Mouse (Mus musculus) spleen, adult 12 weeks (tissue): ENCODE data around the gene Btnl9.
A peak's percentile ranks its signal among the peaks of the same experiment; 100 is the strongest.
"Not testable (repeated sequence)": the region's sequence is repeated elsewhere in the genome, so short reads cannot be mapped to it uniquely, and the experiment has no call there.

Source experiments
- DNase-seq: peaks from one replicate; pipeline ENCODE4 v3.0.0; 2022; ENCODE audit warnings: low spot score

Btnl9 gene

DNA sequence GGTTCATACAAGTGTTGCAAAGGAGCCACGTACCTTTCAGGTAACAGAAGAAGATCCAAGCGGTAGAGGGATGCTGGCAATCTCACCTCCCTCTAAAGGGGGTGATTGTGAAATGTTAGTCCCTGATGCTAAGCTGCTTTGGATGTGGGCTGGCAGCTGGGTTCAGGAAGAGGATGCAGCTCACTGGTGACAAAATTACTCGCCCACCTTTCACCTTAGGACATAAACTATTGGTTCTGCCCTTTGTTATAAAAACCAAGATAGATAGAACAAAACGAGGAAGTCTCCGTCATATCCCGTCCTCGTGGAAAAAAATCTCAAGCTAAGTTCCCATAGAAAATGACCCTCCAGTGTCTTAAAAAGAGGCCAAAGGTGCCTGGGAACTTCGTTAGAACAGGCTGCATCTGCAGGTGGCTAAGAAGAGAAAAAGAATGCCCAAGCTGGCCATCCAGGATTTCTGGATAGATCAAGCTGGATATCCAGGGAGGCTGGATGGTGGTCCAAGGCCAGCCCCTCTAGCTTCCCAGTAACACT is at the start of gene Btnl9:
Btnl9 (minus strand) TSS at position 205 of the 534 bp plus-strand sequence.
- no peak for DNase-seq

DNA sequence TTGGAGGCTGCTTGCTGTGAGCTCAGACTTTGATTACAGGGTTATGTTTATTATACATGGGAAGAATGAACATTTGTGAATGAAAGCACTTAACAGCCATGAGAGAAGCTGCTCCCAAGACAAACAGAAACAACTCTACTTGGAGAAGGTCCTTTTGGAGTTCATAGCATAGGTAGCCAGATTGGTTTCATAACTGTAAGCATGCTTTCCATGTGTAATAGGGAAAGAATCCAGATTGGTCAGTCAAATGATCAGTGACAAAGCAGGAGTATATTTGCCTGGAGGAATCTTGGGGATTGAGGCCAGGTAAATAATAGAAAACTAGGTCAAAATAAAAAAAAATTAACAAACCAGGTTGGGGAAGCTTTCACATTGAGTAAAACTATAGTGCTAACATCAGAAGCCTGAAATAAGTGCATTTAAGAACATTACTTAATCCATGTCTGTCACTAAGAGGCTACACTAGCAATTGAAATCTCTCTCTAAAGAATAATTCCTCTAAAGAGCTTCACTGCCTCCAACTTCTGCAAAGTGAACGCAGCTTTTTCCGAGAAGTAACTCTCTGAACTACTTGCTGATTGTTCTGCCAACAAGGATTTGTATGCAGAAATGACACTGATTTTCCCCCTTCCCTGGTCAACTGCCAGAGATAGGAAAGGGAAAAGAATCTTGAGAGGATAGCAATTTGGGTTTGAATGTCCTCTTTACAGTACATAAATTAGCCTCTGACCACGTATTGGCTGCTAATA is 48.7 kb upstream of the Btnl9 start:
- DNase-seq, result no peak

DNA sequence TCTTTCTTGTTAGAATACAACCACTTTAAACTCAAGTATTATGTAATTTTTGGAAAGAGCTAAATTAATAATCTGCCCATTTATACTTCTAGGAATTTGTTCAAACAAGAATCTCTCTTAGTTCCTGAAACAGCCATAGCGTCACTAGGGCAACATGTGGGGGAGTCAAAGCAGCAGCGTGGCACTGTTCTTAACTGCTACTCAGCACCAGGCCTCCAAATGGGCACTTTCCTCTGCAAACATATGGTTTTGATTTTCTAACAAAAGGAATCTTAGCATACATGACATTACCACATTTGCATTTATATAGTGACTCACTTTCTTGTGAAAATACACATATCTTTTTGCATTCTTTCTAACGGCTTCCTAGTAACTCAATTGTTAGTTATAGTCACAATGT is 45.8 kb upstream of the Btnl9 start:
- DNase-seq, result no peak

DNA sequence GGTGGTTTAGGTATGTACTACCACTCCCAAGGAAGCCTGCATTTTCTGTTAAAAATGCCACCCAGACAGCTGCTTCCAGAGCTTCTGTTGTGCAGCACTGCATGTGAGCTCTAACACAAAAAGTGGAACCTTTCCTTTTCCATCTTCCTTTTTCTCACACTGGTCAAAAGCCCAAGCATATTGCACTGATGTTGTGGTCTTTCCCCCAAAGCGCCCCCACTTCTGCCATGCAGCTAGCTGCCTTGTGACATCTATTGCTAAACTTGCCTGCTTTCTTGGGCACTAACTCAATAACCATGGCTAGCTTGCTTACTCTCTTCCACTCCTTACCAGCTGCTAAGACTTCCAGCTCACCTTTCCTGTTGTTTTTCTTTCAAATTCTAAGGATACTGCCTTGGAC is 37.5 kb upstream of the Btnl9 start:
- no peak for DNase-seq

DNA sequence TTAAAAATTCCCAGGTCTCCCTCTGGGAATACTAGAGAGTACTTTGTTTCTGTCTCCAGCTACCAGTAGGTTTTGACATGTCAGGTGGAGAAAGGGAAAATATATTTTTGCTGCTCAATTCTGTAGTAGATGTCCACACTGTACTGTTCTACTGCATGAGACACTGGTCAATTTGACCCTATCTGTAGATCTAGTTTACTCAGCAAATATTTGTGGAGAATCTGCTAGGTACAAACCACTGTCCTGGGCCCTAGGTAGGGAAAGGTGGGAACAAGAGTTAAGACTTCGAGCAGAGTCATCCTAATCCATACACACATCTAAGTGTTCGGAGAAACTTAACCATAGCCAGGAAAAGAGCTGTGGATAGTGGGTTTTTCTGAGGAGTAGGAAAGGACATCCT is 32.3 kb upstream of the Btnl9 start:
- DNase-seq, result no peak

DNA sequence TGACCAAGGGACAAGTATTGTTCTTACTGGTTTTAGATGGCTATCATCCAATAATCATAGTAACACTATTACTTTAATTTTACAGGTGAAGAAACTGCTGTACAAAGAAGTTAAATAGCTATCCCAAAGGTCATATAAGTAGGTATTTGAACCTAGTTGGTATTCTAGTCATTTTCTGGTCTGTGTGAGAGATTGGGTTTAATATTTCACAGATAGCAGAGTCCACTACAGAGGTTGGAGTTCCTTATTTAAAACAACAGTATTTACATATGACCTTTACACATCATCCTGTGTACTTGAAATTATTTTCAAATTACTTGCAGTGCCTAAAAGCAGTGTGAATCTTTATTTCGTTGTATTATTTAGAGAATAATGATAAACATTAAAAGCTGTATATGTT is 26.5 kb upstream of the Btnl9 start:
- no peak for DNase-seq

DNA sequence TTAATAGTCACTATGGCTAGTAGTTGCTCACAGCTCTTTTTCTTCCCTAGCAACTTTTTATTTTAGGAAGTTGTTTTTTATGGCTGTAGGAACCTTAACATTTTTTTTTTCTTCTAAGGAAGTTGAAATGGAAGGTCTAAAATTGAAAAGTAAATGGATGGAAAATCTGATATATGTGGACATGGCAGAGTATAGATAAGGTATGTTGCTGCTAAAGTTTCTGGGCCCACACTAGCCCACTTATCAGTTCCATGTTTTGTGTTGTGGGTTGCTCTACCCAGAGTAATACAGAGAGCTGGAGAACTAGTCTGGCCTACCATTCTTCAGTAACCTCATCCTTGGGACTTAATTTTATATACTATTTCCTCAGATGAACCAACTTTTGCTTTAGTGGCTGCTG is 25.6 kb upstream of the Btnl9 start:
- DNase-seq, result no peak

DNA sequence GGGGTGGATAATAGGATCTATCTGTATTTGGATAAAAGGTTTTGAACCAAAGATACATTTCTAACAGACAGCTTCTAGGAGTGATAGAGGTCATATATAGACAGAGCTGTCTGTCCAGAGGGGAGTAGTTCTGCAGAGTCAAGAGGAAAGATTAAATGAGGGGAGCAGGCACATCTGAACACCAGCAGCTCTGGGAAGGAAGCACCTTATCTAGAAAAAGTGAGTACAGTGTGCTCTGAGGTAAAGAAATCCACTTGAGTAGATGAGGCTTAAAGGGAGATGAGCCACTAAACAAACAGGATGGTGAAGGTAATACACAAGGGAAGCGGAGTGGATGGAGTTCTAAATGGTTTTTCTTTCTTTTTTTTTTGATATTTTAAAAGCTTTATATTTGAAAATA is 20.5 kb upstream of the Btnl9 start:
- no peak for DNase-seq

DNA sequence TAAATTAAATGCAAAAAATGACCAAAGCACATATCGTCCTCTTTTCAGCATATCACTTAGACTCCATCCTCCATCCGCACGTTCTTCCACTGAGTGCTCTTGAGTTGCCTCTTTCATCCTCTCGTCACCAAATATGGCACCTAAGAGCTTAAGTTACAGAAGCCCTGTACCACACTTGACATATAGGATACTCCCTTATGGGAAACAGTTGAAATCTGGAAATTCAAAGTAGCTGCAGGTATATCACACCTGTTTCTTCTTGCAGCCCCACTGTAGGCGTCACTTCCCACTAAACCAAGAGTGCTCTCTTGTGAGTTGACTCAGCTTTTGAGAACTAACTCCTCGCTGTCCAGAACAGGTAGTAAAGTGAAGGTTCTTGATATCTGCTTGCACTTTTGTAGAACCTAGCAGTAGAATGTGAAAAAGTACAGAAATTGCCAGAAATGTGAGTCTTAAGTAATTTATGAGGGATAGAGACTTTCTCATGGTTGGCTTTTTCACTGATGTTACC is 18.2 kb upstream of the Btnl9 start:
- DNase-seq, result no peak

DNA sequence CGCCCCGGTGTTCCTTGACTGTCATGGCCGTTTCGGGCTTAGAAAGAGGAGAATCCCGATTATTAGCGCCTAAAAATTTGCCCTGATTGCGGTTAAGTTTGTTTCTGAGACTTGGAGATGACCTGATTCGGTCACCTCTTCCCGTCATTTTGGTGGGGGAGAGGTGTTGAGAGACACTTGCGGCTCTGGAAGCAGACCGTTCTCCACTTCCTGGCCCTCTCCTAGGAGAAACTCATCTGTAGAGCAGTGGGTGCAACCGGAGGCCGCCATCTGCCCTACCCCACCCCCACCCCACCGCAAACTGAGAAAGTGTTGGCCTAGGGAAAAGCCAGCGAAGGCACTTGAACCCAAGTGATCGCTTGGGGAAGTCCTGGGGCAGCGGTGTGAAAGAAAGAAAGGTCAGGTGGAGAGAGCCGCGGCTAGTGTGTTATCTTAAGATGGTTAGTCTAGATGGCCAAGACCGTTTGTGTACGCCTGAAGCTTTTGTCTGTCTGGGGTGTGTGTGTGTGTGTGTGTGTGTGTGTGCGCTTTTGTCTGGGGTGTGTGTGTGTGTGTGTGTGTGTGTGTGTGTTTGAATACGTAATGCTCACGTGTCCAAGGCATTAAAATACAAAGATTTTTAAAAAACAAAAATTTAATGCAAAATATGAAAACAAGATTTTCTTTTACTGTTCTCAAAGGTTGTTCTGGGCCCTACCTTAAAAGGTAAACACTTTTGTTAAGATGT is 17.0 kb upstream of the Btnl9 start:
- no peak for DNase-seq

DNA sequence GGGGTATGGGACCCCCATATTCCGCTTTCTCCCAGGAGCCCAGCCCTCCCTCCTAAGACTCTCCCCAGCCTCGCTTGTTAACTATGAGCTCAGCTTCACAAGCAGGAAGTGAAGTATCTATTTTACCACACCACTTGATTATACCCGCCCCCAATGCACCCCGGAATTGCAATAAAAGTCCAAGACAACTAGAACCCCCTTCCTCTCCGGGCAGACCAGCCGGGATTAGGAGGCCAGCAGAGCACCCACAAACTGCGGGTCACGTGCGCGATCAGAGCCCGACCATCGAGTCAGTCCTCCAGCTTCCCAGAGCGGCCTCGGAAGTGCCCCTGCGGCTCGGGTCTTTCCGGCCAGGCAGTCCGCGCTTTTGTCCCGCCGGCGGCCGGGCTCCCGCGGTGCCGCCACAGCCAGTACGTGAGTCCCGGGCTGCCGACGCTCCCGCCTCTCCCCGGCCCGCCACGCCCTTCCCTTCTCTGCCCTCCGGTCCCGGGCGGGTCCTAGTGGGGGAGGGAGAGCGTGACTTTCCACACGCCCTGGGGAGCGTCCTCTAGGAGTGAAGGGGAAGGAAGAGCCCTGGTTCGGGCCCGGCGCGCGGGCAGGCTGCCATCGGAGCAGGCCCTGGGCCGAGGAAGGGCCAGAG is 16.3 kb upstream of the Btnl9 start, which contains the start of gene Zfp62:
Zfp62 (plus strand) TSS at position 164 of the 640 bp plus-strand sequence.
- peak; percentile 85 for DNase-seq

DNA sequence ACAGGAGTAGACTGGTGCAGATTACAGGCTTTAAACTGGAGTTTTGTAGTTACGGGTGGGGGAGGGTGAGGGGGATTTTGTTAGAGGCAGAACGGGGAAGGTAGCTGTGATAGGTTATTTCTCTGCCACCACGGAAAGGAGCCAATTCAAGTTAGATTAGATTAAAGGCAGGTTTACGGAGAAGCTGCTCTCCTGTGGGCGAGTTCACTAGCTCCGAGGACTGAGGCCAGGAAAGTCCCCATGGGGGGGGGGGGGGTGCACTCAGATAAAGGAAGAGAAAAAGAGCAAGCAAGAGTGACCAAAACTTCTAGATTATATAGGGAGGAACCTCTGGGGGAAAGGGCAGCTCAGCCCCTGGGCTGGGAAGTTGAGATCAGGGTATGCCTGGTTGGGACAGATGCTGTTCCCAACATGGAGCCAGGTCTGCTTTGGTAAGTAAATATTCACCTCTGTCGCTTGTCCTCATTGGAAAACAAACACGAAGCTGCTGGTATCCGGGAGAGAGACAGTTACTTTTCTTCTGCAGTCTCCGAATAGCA is 15.6 kb upstream of the Btnl9 start:
- DNase-seq, result peak; percentile 29

DNA sequence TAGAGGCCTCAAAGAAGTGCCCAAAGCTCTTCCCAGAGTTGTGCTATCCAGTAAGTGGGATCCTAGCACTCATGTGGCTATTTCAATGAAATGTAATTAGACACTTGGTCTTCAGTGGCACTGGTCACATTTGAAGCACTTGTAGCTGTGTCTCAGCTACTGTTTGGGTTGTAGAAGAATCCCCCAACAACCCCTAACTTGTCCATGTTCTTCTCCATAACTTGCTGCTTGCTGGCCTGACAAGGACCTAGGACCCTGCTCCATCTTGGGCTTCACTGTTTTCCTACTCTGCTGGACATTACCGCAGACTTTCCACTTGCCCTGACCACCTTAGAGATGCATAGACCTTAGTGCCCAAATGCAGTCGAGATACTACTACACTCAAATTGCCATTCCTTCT is 15.1 kb upstream of the Btnl9 start:
- no peak for DNase-seq

DNA sequence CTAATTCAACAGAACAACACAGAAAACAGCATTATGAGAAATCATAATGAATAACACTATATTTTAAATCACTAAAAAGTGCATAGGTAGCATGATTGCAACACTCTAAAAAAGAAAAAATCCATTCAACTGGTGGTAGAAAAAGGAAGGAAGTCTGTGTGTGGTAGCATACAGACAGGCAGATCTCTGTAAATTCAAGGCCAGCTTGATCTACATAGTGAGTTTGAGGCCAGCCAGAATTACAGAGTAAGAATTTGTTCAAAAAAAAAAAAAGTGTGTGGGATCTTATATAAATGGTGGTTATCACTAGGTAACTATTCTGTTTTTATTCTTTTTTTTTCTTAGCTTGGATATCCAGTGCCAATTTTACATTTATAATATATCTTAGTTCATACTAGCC is 14.2 kb upstream of the Btnl9 start:
- DNase-seq, result no peak

DNA sequence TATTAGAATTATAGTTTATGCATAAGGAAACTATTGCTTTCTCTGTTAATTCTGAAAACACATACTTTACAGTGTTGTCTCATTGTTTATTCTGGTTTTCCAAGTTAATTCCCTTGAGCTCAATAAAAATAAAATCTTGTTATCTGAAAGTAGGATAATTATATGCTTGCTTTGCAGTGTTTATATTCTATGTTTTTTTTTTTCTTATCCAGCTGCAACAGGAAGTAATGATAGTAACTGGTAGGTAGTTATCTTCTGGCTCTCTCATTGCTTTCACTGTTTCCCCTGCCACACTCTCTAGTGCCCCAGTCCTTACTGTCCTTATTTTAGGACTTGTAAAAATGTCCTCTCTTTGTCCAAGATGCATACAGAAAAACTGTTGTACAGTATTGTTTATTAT is 13.7 kb upstream of the Btnl9 start:
- DNase-seq, result no peak

DNA sequence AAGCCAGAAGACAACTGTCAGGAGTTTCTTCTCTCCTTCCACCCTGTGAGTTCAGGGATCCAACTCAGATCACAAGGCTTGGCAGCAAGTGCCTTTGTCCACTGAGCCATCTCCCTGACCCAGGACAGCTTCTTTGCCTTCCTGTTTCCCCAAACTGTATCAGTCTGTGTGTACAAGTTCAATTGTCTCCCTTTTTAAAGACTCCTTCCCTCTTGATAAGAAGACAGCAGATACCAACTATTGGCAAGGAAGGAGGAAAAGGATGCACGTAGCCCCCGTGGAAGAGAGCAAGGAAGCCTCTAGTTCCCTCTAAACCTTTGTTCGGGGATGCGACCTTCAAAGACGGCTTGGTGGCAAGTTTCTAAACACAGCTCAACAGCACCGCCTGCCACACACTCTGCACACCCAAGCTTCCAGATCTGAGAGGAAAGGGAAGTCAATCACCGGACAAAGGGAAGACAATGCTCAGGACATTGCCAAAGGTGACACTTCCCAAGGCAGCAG is 8.9 kb upstream of the Btnl9 start:
- DNase-seq, result no peak

DNA sequence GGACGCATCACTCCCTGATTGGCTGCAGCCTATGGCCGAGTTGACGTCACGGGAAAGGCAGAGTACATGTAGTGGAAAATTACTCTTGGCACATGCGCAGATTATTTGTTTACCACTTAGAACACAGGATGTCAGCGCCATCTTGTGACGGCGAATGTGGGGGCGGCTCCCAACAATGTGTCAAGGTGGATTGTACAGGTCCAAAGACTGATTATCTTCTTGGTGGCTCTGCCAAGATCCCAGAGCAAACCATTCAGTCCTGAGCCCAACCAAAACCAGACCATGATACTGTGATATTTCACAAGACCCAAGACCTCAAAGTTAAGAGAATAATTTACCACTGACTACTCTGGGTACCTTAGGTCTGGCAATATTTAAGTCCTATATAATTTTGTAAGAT is 7.8 kb upstream of the Btnl9 start:
- not testable (repeated sequence) for DNase-seq

DNA sequence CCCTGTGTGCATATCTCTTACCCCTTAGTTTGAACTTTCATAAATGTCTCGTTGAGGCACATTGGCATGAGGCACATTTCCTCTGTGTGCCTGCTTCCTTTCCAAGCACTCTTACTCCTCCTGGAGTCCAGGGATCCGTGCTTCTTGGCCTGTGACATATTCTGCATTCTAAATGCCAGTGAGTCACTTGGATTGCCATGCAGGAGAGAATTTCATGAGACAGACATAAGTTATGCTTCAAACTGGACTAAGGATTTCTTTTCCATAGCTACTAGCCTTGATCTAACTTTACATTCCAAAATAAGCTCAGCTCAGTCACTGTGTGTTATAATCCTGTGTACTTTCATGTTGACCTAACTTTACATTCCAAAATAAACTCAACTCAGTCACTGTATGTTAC is 4.1 kb upstream of the Btnl9 start:
- DNase-seq, result no peak

DNA sequence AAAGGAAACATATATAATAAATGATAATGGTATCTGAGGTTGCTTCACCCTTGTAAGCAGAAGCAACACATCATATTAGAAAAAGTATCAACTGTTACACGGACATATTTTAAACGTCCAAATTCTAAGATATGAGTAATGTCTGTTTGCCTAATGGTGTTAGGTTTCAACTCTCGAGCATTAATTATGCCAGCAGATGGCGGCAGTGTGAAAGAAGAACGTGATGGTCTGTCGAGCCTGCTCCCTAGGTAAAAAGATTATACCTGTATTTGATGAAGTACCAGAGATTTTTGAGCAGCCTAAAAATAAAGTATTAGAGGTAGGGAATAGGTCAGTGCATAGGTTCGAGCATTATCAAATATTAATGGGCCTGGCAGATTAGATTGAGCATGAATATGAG is 2.8 kb upstream of the Btnl9 start:
- peak; percentile 39 for DNase-seq

DNA sequence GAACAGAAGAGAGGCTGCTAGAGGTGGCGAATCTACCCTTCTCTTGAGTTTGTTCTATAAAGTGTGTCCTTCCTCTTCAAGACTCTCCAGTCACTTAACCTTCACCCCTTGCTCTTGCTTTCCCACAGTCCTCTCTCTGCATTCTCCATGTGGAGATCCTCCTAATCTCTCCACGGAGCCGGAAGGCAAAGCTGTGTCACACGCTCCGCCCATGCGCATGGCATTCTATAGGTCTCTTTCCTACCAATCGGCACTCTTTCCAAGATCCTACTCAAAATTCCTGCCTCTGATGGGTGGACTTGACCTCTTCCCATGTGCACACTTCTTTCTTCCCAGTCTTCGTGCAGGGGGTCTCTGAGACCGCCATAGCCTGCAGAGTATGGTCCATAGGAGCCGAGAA is 742 bp upstream of the Btnl9 start:
- DNase-seq, result no peak

DNA sequence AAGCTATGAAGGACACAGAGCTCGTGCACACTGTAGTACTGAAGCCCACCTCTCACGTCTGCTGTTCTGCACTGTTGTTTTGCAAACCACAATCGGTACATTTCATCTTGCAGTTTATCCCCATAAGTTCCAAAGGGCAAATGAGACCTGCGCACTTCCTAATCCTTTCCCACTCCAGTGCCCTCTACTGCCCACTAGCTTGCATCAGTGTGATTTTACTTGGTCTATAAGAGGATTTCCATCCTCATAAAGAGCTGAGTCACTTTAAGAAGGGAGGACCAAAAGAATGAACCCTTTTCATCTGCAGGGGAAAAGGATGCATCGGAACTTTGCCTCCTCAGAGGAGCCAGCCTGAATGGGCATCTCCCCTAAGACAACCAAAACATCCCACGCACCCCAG is 507 bp downstream of the Btnl9 start:
- DNase-seq, result no peak

DNA sequence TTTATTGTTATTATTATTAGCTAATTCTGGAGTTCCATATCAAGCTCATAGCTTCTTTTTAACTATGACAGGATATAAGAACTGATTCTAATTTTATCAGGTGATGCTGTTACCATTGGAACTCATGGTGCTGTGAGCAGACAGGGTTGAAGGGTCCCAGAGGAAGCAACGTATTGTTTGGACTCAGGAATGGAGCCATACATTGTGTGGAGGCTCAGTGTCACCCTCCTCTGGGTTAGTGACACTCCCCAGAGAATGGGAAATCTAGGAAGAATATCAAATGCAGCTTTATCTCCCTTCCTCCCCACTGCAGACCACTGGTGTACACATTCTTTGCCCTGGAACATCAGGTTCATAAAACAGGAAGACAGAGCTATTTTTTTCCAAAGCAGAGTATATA is 3.8 kb downstream of the Btnl9 start:
- DNase-seq, result no peak
